Mouse (Mus musculus) MEL (cell line): ENCODE measurements around the gene Ppp4c. TPM values are rescaled to one million over a fixed set of nuclear protein-coding genes. Genes with fewer than 3 reads are reported as not detected.

ENCODE experiments used
- DNase-seq: peaks from one replicate; pipeline ENCODE4 v3.0.0; 2011; ENCODE audit warnings: low read depth, low spot score
- H3K27ac ChIP-seq: 2 replicates; pipeline ENCODE4 v1.5.1; 2012; ENCODE audit warnings: low read depth, mild to moderate bottlenecking, control low read depth, low read length, moderate library complexity; ENCODE audit not compliant: control insufficient read depth
- H3K27me3 ChIP-seq, 2 experiments: fragments of 150-350 bp in 1 of 2; sonication (generic) in 1 of 2; 2 replicates each; pipeline ENCODE4 v1.6.1; 2012; ENCODE audit warnings: low read length in 2 of 2, mild to moderate bottlenecking in 2 of 2, improper control_type of control experiment in 1 of 2, moderate library complexity in 1 of 2; ENCODE audit not compliant: insufficient read depth in 2 of 2, control insufficient read depth in 1 of 2
- H3K36me3 ChIP-seq, 2 experiments: 2 replicates each; pipeline ENCODE4 v1.6.1; 2012 to 2014; ENCODE audit warnings: low read length in 2 of 2, improper control_type of control experiment in 1 of 2, inconsistent platforms in 1 of 2, mild to moderate bottlenecking in 1 of 2; ENCODE audit not compliant: insufficient read depth in 2 of 2, control insufficient read depth in 1 of 2
- H3K4me1 ChIP-seq, 2 experiments: fragments of 150-350 bp in 1 of 2; sonication (generic) in 1 of 2; 2 replicates each; pipeline ENCODE4 v1.6.1; 2012; ENCODE audit warnings: low read length in 2 of 2, improper control_type of control experiment in 1 of 2, mild to moderate bottlenecking in 1 of 2; ENCODE audit not compliant: insufficient read depth in 2 of 2, control insufficient read depth in 1 of 2
- H3K4me3 ChIP-seq, 2 experiments: fragments of 150-350 bp in 1 of 2; sonication (generic) in 1 of 2; 2 replicates each; pipeline ENCODE4 v1.5.1; 2012; ENCODE audit warnings: low read depth in 2 of 2, low read length in 2 of 2, mild to moderate bottlenecking in 2 of 2, moderate library complexity in 2 of 2, control low read depth in 1 of 2, improper control_type of control experiment in 1 of 2; ENCODE audit not compliant: control insufficient read depth in 1 of 2, insufficient read depth in 1 of 2
- H3K79me2 ChIP-seq: 2 replicates; pipeline ENCODE4 v1.6.1; 2012; ENCODE audit warnings: mild to moderate bottlenecking, low read length, moderate library complexity; ENCODE audit not compliant: control insufficient read depth, poor library complexity, insufficient read depth
- H3K9ac ChIP-seq: 2 replicates; pipeline ENCODE4 v1.6.1; 2012; ENCODE audit warnings: low read depth, mild to moderate bottlenecking, control low read depth, low read length, moderate library complexity; ENCODE audit not compliant: control insufficient read depth, poor library complexity, severe bottlenecking
- H3K9me3 ChIP-seq: fragments of 150-350 bp; sonication (generic); replicated peaks from 2 replicates; pipeline ENCODE4 v1.6.1; 2012; ENCODE audit warnings: mild to moderate bottlenecking, low read length, improper control_type of control experiment, moderate library complexity; ENCODE audit not compliant: insufficient read depth
- CHD1 ChIP-seq: IDR thresholded peaks from 2 replicates; pipeline ENCODE4 v1.6.1; 2012; ENCODE audit warnings: low read depth, mild to moderate bottlenecking, inconsistent platforms, low read length, improper control_type of control experiment
- CHD2 ChIP-seq: IDR thresholded peaks from 2 replicates; pipeline ENCODE4 v1.6.1; 2011; ENCODE audit warnings: low read length, improper control_type of control experiment
- CTCF ChIP-seq, 3 experiments: IDR thresholded peaks in 2 of 3; conservative IDR thresholded peaks in 1 of 3; 2 replicates each; pipeline ENCODE4 v1.5.1; 2011 to 2012; ENCODE audit warnings: low read length in 3 of 3, low read depth in 2 of 3, mild to moderate bottlenecking in 2 of 3, improper control_type of control experiment in 1 of 3, inconsistent platforms in 1 of 3, mixed read lengths in 1 of 3, moderate library complexity in 1 of 3; ENCODE audit not compliant: control insufficient read depth in 1 of 3, insufficient read depth in 1 of 3, poor library complexity in 1 of 3, severe bottlenecking in 1 of 3
- ELF1 ChIP-seq: IDR thresholded peaks from 2 replicates; pipeline ENCODE4 v1.6.1; 2014; ENCODE audit warnings: low read depth, mild to moderate bottlenecking, inconsistent platforms, low read length, improper control_type of control experiment, moderate library complexity
- ETS1 ChIP-seq: IDR thresholded peaks from 2 replicates; pipeline ENCODE4 v1.6.1; 2012; ENCODE audit warnings: low read depth, mild to moderate bottlenecking, inconsistent platforms, low read length, improper control_type of control experiment, moderate library complexity
- GABPA ChIP-seq: IDR thresholded peaks from 2 replicates; pipeline ENCODE4 v1.6.1; 2012; ENCODE audit warnings: low read depth, mild to moderate bottlenecking, inconsistent platforms, low read length, improper control_type of control experiment, moderate library complexity
- GATA1 ChIP-seq: IDR thresholded peaks from 2 replicates; pipeline ENCODE4 v1.6.1; 2011; ENCODE audit warnings: low read depth, low read length, improper control_type of control experiment
- HCFC1 ChIP-seq: IDR thresholded peaks from 2 replicates; pipeline ENCODE4 v1.6.1; 2012; ENCODE audit warnings: low read depth, mild to moderate bottlenecking, inconsistent platforms, low read length, improper control_type of control experiment, moderate library complexity
- KAT2A ChIP-seq: conservative IDR thresholded peaks from 2 replicates; pipeline ENCODE4 v1.6.1; 2012; ENCODE audit warnings: low read depth, low read length, improper control_type of control experiment, inconsistent platforms
- MAFK ChIP-seq: IDR thresholded peaks from 2 replicates; pipeline ENCODE4 v1.6.1; 2011; ENCODE audit warnings: low read depth, mild to moderate bottlenecking, low read length, improper control_type of control experiment, borderline replicate concordance
- MAX ChIP-seq: IDR thresholded peaks from 2 replicates; pipeline ENCODE4 v1.6.1; 2011; ENCODE audit warnings: low read length, improper control_type of control experiment
- MAZ ChIP-seq: IDR thresholded peaks from 2 replicates; pipeline ENCODE4 v1.6.1; 2012; ENCODE audit warnings: low read depth, mild to moderate bottlenecking, inconsistent platforms, low read length, improper control_type of control experiment
- MEF2A ChIP-seq: IDR thresholded peaks from 2 replicates; pipeline ENCODE4 v1.6.1; 2014; ENCODE audit warnings: low read depth, mild to moderate bottlenecking, inconsistent platforms, low read length, improper control_type of control experiment; ENCODE audit not compliant: poor library complexity, insufficient replicate concordance, severe bottlenecking; ENCODE audit errors: extremely low read depth
- MXI1 ChIP-seq: IDR thresholded peaks from 2 replicates; pipeline ENCODE4 v1.6.1; 2011; ENCODE audit warnings: mild to moderate bottlenecking, low read depth, low read length, improper control_type of control experiment
- MYB ChIP-seq: IDR thresholded peaks from 2 replicates; pipeline ENCODE4 v1.6.1; 2011; ENCODE audit warnings: mild to moderate bottlenecking, low read depth, low read length, improper control_type of control experiment
- MYC ChIP-seq: IDR thresholded peaks from 2 replicates; pipeline ENCODE4 v1.6.1; 2011; ENCODE audit warnings: low read depth, mild to moderate bottlenecking, low read length, improper control_type of control experiment, moderate library complexity
- NELFE ChIP-seq: IDR thresholded peaks from 2 replicates; pipeline ENCODE4 v1.6.1; 2011; ENCODE audit warnings: low read depth, low read length, improper control_type of control experiment
- NRF1 ChIP-seq: IDR thresholded peaks from 2 replicates; pipeline ENCODE4 v1.6.1; 2014; ENCODE audit warnings: low read depth, mild to moderate bottlenecking, inconsistent platforms, low read length, improper control_type of control experiment, moderate library complexity; ENCODE audit not compliant: poor library complexity, insufficient read depth, severe bottlenecking
- POLR2A ChIP-seq, 2 experiments: IDR thresholded peaks; 2 replicates each; pipeline ENCODE4 v1.6.1; 2011 to 2012; ENCODE audit warnings: low read length in 2 of 2, mild to moderate bottlenecking in 2 of 2, control low read depth in 1 of 2, improper control_type of control experiment in 1 of 2, low read depth in 1 of 2, moderate library complexity in 1 of 2; ENCODE audit not compliant: control insufficient read depth in 1 of 2, insufficient read depth in 1 of 2, poor library complexity in 1 of 2
- POLR2AphosphoS2 ChIP-seq: IDR thresholded peaks from 2 replicates; pipeline ENCODE4 v1.6.1; 2011; ENCODE audit warnings: low read length, improper control_type of control experiment
- POLR2AphosphoS5 ChIP-seq: IDR thresholded peaks from 2 replicates; pipeline ENCODE4 v1.6.1; 2012; ENCODE audit warnings: low read depth, borderline replicate concordance, mild to moderate bottlenecking, inconsistent platforms, low read length, moderate library complexity, mixed read lengths
- RAD21 ChIP-seq: IDR thresholded peaks from 2 replicates; pipeline ENCODE4 v1.6.1; 2011; ENCODE audit warnings: mild to moderate bottlenecking, low read depth, low read length, improper control_type of control experiment
- RCOR1 ChIP-seq: IDR thresholded peaks from 2 replicates; pipeline ENCODE4 v1.6.1; 2012; ENCODE audit warnings: low read depth, mild to moderate bottlenecking, inconsistent platforms, low read length, improper control_type of control experiment
- SIN3A ChIP-seq: IDR thresholded peaks from 2 replicates; pipeline ENCODE4 v1.6.1; 2012; ENCODE audit warnings: low read length, improper control_type of control experiment, inconsistent platforms
- SMC3 ChIP-seq: IDR thresholded peaks from 2 replicates; pipeline ENCODE4 v1.6.1; 2011; ENCODE audit warnings: low read depth, low read length, improper control_type of control experiment
- TBP ChIP-seq: IDR thresholded peaks from 2 replicates; pipeline ENCODE4 v1.8.0; 2011; ENCODE audit warnings: low read depth, low read length, improper control_type of control experiment
- TCF12 ChIP-seq: IDR thresholded peaks from 2 replicates; pipeline ENCODE4 v1.6.1; 2014; ENCODE audit warnings: low read depth, mild to moderate bottlenecking, inconsistent platforms, low read length, improper control_type of control experiment, moderate library complexity
- UBTF ChIP-seq: IDR thresholded peaks from 2 replicates; pipeline ENCODE4 v1.6.1; 2012; ENCODE audit warnings: low read depth, mild to moderate bottlenecking, inconsistent platforms, low read length, improper control_type of control experiment, moderate library complexity, borderline replicate concordance; ENCODE audit not compliant: insufficient read depth
- USF1 ChIP-seq: IDR thresholded peaks from 2 replicates; pipeline ENCODE4 v1.6.1; 2014; ENCODE audit warnings: low read depth, mild to moderate bottlenecking, inconsistent platforms, low read length, improper control_type of control experiment, moderate library complexity
- ZC3H11A ChIP-seq: IDR thresholded peaks from 2 replicates; pipeline ENCODE4 v1.6.1; 2012; ENCODE audit warnings: low read depth, mild to moderate bottlenecking, inconsistent platforms, low read length, improper control_type of control experiment
- ZKSCAN1 ChIP-seq: IDR thresholded peaks from 2 replicates; pipeline ENCODE4 v1.6.1; 2012; ENCODE audit warnings: low read depth, mild to moderate bottlenecking, inconsistent platforms, low read length, improper control_type of control experiment, moderate library complexity
- ZMIZ1 ChIP-seq: IDR thresholded peaks from 2 replicates; pipeline ENCODE4 v1.6.1; 2012; ENCODE audit warnings: low read depth, mild to moderate bottlenecking, inconsistent platforms, low read length, improper control_type of control experiment, moderate library complexity
- ZNF384 ChIP-seq: IDR thresholded peaks from 2 replicates; pipeline ENCODE4 v1.6.1; 2012; ENCODE audit warnings: low read depth, mild to moderate bottlenecking, inconsistent platforms, low read length, improper control_type of control experiment
- polyA plus RNA-seq, 2 experiments: library from polyadenylated mRNA; stranded (reverse) in 1 of 2; unstranded in 1 of 2; fragments of >175 nt in 1 of 2; fragments of >200 nt in 1 of 2; gene quantifications; 2 replicates each; pipeline versions ENCODE4 v1.2.1 to v1.2.4; 2012; ENCODE audit warnings: low replicate concordance in 2 of 2, low read depth in 1 of 2; ENCODE audit not compliant: insufficient read length in 2 of 2, insufficient read depth in 1 of 2, missing spikeins in 1 of 2
- total RNA-seq: library from RNA; depleted of rRNA; stranded (reverse); fragments of 300-350 nt; gene quantifications from 2 replicates; pipeline ENCODE4 v1.2.3, GENCODE M21; 2012

Ppp4c gene
- total and polyA plus RNA-seq, 3 experiments = 257 to 540 (median 265) TPM

- TF ChIP-seq MYB = no peak
- TF ChIP-seq CHD2 = no peak
- TF ChIP-seq POLR2AphosphoS2 = no peak
- TF ChIP-seq TBP = 0 out of 2 replicates have a peak, but pooled peaks have one; percentile 53
- TF ChIP-seq USF1 = no peak
- TF ChIP-seq MEF2A = no peak
- TF ChIP-seq ZKSCAN1 = 0 out of 2 replicates have a peak, but pooled peaks have one; percentile 12
- TF ChIP-seq MAZ = peak; percentile 95
- no peak for TF ChIP-seq ZC3H11A
- TF ChIP-seq ETS1 = peak; percentile 83
Observed at GRCm38 (mm10) chr7:126799468-126800268, 7.4 kb upstream of the Ppp4c start (continued).

- Histone ChIP-seq H3K79me2 (peaks cover 35% of the 10 kb centered on the region), H3K4me1 (peaks cover 20 to 45% of the 10 kb centered on the region in 2 experiments), H3K27ac (peak overlapping the region; percentile 94), H3K27me3 (no peaks in the 10 kb centered on the region), H3K36me3 (peaks cover 13 to 50% of the 10 kb centered on the region in 2 experiments), H3K9ac (peak overlapping the region; percentile 96), H3K9me3 (no peaks in the 10 kb centered on the region), H3K4me3 (peak overlapping the region; percentile 87 to 95)
- TF ChIP-seq TCF12 = no peak; the same call in 1 of the 2 replicates
- no peak for TF ChIP-seq CHD1
- TF ChIP-seq GABPA = no peak
- TF ChIP-seq POLR2AphosphoS2 = peak; percentile 94; the same call in 1 of the 2 replicates
- 0 out of 2 replicates have a peak, but pooled peaks have one; percentile 71 for TF ChIP-seq UBTF
- TF ChIP-seq GATA1 = 0 out of 2 replicates have a peak, but pooled peaks have one; percentile 18
- TF ChIP-seq ELF1 = 0 out of 2 replicates have a peak, but pooled peaks have one; percentile 7
- TF ChIP-seq HCFC1 = peak; percentile 59
- peak; percentile 12 for TF ChIP-seq MXI1
- no peak for TF ChIP-seq RCOR1
- peak; percentile 34 for TF ChIP-seq MAX
- TF ChIP-seq CHD2 = no peak
- no peak for TF ChIP-seq RAD21
- no peak for TF ChIP-seq CTCF (IDR thresholded peaks at IDR 0.05 in 2 of 3, conservative IDR thresholded peaks at IDR 0.05 in 1 of 3; ENCODE audit: control insufficient read depth in 1 of 3, insufficient read depth in 1 of 3, low read depth in 2 of 3, low read length in 3 of 3, poor library complexity in 1 of 3, severe bottlenecking in 1 of 3)
- no peak for TF ChIP-seq ZC3H11A
- TF ChIP-seq NRF1 = peak; percentile 61
- no peak for TF ChIP-seq SMC3
- TF ChIP-seq MYC = no peak
- TF ChIP-seq NELFE = peak; percentile 99
- no peak for TF ChIP-seq MAFK
- TF ChIP-seq TBP = peak; percentile 96
- peak; percentile 87 to 98 for TF ChIP-seq POLR2A (IDR thresholded peaks at IDR 0.05; ENCODE audit: control insufficient read depth in 1 of 2, insufficient read depth in 1 of 2, low read depth in 1 of 2, low read length in 2 of 2, poor library complexity in 1 of 2)
- TF ChIP-seq KAT2A = peak; percentile 13; the same call in 1 of the 2 replicates
- TF ChIP-seq ZMIZ1 = peak; percentile 98
- TF ChIP-seq MAZ = peak; percentile 90
- TF ChIP-seq POLR2AphosphoS5 = no peak
- TF ChIP-seq SIN3A = peak; percentile 80; the same call in 1 of the 2 replicates
- peak; percentile 83 for TF ChIP-seq ZNF384
- TF ChIP-seq USF1 = peak; percentile 42; the same call in 1 of the 2 replicates
- peak; percentile 99 for DNase-seq
Observed at GRCm38 (mm10) chr7:126799050-126799467, 6.8 kb upstream of the Ppp4c start.
